Mouse (Mus musculus): ENCODE results near the gene Padi1. TPM values are rescaled to one million over a fixed set of nuclear protein-coding genes. Genes with fewer than 3 reads are reported as not detected.
A peak's percentile ranks its signal among the peaks of the same experiment; 100 is the strongest.

Gene Padi1
- total RNA-seq, 1 experiment from 2014 or later, result 0.30 TPM

DNA sequence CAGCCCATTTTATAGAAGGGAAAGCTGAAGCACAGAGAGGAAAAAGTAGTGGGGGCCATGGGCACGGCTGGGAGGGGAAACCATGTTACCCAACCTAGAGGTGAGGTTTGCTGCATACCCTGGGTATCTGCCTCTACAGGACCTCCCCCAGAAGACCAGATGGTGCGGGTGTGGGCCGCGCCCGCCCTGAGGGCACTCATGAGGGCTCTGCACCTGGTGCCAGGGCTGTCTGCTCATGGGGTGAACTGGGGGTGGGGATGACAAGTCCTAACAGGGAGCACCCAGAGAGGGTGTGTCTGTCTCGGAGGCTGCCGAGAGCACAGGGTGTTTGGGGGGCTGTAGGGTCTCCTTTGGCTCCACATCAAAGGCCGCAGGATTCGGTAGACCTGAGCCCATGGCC lies 70.7 kb downstream of the Padi1 start:
- no peak for ATAC-seq (replicated peaks in 1 of 2; ENCODE audit: insufficient read depth in 1 of 2, low FRiP score in 2 of 2, low TSS enrichment in 1 of 2, low read depth in 1 of 2, poor library complexity in 2 of 2, severe bottlenecking in 2 of 2)

DNA sequence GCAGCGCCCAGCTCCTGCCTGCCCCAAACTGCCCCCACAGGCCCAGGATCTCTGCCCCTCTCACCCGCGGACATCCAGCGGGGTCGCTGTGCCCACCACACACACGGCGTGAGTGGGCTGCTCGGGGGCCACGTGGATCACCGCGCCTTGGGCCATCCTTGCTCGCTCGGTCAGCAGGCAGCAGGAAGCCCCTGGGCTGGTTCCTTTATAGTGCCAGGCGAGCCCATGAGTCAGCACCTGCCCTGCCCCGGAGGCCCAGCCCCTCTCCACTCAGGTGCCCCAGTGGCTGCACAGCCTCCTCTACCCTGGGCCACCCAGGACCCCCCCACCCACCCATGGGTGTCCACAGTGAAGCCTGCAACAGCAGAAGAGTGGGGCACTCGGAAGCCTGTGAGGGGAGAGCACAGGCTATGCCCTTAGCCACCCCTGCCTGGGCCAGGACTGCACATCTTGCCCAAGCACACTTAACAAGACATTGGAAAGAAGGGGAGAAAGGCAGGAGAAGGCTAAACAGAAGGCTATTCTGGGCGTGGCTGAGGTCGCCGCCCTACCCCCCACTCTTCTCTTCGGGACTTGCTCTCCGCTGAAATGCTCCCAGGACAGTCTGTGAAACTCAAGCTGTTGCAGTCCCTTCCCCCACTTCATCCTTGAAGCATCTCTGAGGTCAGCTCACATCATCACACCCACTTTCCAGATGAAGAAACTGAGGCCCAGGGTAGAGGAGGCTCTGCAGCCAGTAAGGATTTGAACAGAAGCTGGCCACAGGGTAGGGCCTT lies 71.4 kb downstream of the Padi1 start, which contains the start of gene Padi4:
Gene Padi4, minus strand, starts transcription at position 212 of the 776 bp plus-strand sequence.
- ATAC-seq (replicated peaks in 1 of 2; ENCODE audit: insufficient read depth in 1 of 2, low FRiP score in 2 of 2, low TSS enrichment in 1 of 2, low read depth in 1 of 2, poor library complexity in 2 of 2, severe bottlenecking in 2 of 2), result peak; percentile 52 to 63; a peak in 3 of 4 replicates

DNA sequence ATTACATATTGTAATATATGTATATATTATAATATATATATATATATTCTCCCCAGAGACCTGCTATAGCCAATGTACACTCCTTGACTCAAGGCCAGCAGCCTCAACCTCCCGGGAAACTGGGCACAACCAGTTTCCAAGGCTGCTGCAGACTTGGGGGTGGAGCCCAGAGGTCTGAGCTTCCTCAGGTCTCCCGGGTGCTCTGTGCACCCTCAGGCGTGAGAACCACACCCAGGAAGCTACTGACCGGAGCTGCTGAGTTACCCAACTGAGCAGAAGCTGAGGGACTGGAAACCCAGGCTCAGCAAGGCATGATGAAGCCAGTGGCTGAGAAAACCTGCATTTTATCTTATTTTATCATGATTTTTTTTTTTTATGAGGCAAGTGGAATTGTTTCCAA lies 74.5 kb downstream of the Padi1 start:
- ATAC-seq (replicated peaks in 1 of 2; ENCODE audit: insufficient read depth in 1 of 2, low FRiP score in 2 of 2, low TSS enrichment in 1 of 2, low read depth in 1 of 2, poor library complexity in 2 of 2, severe bottlenecking in 2 of 2), result no peak

DNA sequence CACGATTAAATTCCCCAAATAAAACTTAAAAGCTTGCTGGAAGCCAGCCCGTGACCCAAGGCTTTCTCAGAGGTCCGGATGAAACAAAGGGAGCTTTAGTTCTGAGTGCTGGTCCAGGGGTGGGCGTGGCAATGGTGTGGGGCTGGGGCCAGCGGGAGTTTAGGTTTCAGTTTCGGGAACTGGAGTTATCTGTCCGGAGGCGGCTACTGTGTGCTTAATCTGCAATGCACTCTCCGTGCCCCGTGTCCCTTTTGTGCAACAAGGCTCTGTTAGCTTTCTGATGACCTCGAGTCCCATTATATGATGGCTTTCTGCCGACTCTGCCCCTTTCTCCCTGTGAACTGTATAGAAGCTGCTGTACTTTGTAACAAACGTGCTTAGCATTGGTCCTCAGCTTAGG lies 75.1 kb downstream of the Padi1 start:
- peak; percentile 37; a peak in 2 of 4 replicates for ATAC-seq (replicated peaks in 1 of 2; ENCODE audit: insufficient read depth in 1 of 2, low FRiP score in 2 of 2, low TSS enrichment in 1 of 2, low read depth in 1 of 2, poor library complexity in 2 of 2, severe bottlenecking in 2 of 2)

DNA sequence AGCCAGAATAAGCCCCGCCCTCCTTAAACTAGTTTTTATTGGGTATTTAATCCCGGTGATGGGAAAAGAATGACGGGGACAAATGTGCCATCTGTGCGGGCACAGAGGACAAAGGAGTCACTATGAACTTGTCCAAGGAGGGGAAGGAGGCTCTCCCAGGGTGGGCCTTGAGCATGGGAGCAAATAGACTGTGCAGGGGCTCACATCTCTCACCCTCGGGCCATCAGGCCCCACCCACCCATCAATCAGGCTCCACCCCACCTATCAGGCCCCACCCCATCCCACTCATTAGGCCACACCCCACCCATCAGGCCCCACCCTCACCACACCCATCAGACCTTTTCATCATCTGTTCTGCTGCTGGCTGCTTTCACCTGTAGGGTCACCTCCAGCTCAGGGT lies 76.6 kb downstream of the Padi1 start:
- ATAC-seq (replicated peaks in 1 of 2; ENCODE audit: insufficient read depth in 1 of 2, low FRiP score in 2 of 2, low TSS enrichment in 1 of 2, low read depth in 1 of 2, poor library complexity in 2 of 2, severe bottlenecking in 2 of 2), result no peak

DNA sequence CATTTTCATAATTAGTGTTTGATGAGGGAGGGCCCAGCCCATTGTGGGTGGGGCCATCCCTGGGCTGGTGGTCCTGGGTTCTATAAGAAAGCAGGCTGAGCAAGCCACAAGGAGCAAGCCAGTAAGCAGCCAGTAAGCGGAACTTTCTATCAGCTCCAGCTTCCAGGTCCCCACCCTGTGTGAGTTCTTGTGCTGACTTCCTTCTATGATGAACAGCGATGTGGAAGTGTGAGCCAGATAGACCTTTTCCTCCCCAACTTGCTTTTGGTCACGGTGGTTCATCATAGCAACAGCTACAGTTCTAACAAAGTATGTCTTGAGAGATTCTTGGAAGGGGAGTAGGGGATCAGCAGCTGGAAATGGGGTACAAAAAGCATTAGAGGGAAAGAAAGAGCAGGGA lies 79.6 kb downstream of the Padi1 start:
- ATAC-seq (replicated peaks in 1 of 2; ENCODE audit: insufficient read depth in 1 of 2, low FRiP score in 2 of 2, low TSS enrichment in 1 of 2, low read depth in 1 of 2, poor library complexity in 2 of 2, severe bottlenecking in 2 of 2), result no peak

DNA sequence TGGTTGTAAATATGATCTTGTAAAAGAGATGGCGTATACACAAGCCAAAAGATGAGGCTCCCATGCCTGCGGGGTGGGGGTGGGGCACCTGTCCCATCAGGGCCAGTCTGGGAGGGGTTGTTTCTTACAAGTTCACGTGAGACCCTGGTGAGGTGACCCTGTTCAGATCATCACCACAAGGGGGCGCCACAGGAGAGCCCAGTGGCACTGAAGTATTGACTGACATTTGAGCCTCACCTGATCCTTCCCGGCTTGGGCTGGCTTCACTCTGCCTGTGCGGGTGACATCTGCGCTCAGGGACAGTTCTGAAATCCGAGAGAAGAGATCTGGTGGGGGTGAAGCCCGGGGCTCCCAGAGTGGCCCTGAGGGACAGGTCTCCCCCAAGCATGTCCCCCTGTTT lies 82.4 kb downstream of the Padi1 start:
- ATAC-seq (replicated peaks in 1 of 2; ENCODE audit: insufficient read depth in 1 of 2, low FRiP score in 2 of 2, low TSS enrichment in 1 of 2, low read depth in 1 of 2, poor library complexity in 2 of 2, severe bottlenecking in 2 of 2), result peak; percentile 44 to 69; a peak in 1 of 4 replicates

Other genes with a start within 250 kb of the Padi1 start
- gene Arhgef10l, start 179.8 kb downstream of the Padi1 start, total RNA-seq (2017), result 5.4 and 8.2 TPM in 2 replicates
- 128 and 156 TPM in 2 replicates for gene Rcc2, start 145.2 kb downstream of the Padi1 start, total RNA-seq (2017)
- gene Padi6, start 103.1 kb downstream of the Padi1 start, total RNA-seq (2017), result not detected in 2 replicates
- 34.5 and 41.8 TPM in 2 replicates for gene Padi4, start 71.5 kb downstream of the Padi1 start, total RNA-seq (2017)
- gene Padi3, start 35.1 kb downstream of the Padi1 start, total RNA-seq (2017), result 0.35 TPM in 1 of 2 replicates, not detected in the other
- gene Padi2, start 60.6 kb upstream of the Padi1 start, total RNA-seq (2017), result 11.0 and 12.1 TPM in 2 replicates
- 69.8 and 102 TPM in 2 replicates for gene Sdhb, start 115.4 kb upstream of the Padi1 start, total RNA-seq (2017)
- gene Atp13a2, start 141.1 kb upstream of the Padi1 start, total RNA-seq (2017), result 34.5 and 51.0 TPM in 2 replicates
- gene Mfap2, start 164.6 kb upstream of the Padi1 start, total RNA-seq (2017), result not detected in 2 replicates
- 8.3 and 9.9 TPM in 2 replicates for gene Crocc, start 214.8 kb upstream of the Padi1 start, total RNA-seq (2017)
- 44.7 and 59.7 TPM in 2 replicates for gene Necap2, start 232.6 kb upstream of the Padi1 start, total RNA-seq (2017)
- gene Spata21, start 242.6 kb upstream of the Padi1 start, total RNA-seq (2017), result not detected in 2 replicates